Mouse (Mus musculus): ENCODE results near the gene Inhbb.

The Inhbb gene

DNA sequence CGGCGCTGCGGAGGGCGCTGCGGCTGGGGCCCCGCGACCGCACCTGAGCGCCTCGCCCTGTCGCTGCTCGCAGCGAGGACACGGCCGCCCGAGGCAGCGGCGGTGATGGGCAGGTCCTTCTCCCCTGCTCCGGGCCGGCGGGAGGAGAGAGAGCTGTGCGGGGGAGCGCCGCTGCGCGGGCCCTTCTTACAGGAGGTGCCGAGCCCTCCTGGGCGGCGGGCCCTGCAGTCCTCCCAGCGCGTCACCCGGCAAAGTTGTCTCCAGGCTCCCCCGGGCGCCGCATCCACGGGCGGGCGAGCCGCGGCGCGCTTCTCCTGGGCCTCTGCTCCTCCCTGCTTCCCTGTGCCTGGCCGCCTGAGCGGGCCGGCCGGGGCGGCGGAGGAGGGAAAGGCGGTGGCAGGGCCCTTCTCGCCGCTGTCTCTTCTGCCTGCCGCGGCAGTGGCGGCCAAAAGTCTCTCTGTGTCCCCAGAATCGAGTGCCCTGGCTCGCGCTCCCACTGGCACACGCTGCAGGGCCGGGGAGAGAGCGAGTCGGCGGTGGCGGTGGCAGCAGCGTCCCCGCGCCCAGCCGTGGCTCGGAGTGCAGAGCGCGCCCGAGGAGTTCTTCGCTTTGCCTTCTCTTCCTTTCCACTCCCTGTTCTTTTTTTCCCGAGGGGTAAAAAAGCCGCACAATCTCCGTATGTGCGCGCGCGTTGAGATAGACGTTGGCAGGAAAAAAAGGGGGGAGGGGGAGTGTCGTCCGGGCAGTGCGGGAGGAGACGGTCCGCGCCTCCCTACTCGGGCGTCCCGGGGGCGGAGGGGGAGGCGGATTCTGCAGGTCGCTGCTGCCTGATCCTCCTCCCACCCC lies at the start of gene Inhbb:
Gene Inhbb (minus strand): TSS at position 673 of the 846 bp plus-strand sequence.
- ATAC-seq (ENCODE audit: insufficient number of reproducible peaks, low FRiP score, low TSS enrichment) = 0 out of 2 replicates have a peak, but pooled peaks have one; percentile 31

GRCm38 (mm10) chr1:119463386-119463785 lies 41.3 kb upstream of the Inhbb start:
- ATAC-seq (ENCODE audit: insufficient number of reproducible peaks, low FRiP score, low TSS enrichment) = no peak

GRCm38 (mm10) chr1:119460062-119460461 lies 38.0 kb upstream of the Inhbb start:
- no peak for ATAC-seq (ENCODE audit: insufficient number of reproducible peaks, low FRiP score, low TSS enrichment)

GRCm38 (mm10) chr1:119457993-119458605 lies 36.1 kb upstream of the Inhbb start:
- ATAC-seq (ENCODE audit: insufficient number of reproducible peaks, low FRiP score, low TSS enrichment) = no peak

GRCm38 (mm10) chr1:119457528-119457855 lies 35.4 kb upstream of the Inhbb start:
- no peak for ATAC-seq (ENCODE audit: insufficient number of reproducible peaks, low FRiP score, low TSS enrichment)

GRCm38 (mm10) chr1:119456671-119457527 lies 34.9 kb upstream of the Inhbb start:
- ATAC-seq (ENCODE audit: insufficient number of reproducible peaks, low FRiP score, low TSS enrichment) = no peak

- no peak for ATAC-seq (ENCODE audit: insufficient number of reproducible peaks, low FRiP score, low TSS enrichment)
Measured at GRCm38 (mm10) chr1:119453731-119454130, 31.7 kb upstream of the Inhbb start.

GRCm38 (mm10) chr1:119451417-119451816 lies 29.4 kb upstream of the Inhbb start:
- ATAC-seq (ENCODE audit: insufficient number of reproducible peaks, low FRiP score, low TSS enrichment) = no peak

DNA sequence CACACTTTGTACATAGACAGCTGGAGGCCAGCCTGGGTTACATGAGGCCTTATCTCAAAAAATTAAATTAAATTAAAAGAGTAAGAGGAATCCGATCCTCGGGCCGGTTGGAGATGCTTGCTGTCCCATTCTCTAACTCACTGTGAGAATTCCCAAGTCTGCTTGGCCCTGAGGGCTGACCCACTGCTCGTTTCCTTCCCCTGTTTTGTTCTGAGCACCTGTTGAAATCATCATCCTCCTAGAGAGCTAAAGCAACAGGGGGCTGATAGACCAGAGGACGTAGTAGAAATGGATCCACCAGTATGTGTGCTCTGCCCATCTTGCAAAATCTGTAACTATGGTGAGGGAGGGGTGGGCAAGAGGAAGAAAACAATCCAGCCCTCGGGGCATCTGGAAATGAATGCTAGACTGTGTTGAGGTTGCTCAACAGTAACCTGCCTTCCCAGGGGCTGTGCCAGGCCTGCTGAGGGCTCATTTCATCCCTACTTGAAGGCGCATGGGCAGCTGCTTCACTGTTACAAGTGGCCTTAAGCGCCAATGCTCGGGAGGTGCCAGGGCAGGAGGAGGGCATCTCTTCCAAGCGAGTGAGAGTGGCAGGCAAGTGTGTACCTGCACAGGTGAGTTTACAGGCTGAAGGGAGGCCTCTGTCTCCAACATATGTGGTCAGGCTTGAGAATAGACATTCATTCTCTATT lies 28.8 kb upstream of the Inhbb start:
- ATAC-seq (ENCODE audit: insufficient number of reproducible peaks, low FRiP score, low TSS enrichment) = no peak

GRCm38 (mm10) chr1:119446753-119447283 lies 24.8 kb upstream of the Inhbb start:
- ATAC-seq (ENCODE audit: insufficient number of reproducible peaks, low FRiP score, low TSS enrichment) = no peak

DNA sequence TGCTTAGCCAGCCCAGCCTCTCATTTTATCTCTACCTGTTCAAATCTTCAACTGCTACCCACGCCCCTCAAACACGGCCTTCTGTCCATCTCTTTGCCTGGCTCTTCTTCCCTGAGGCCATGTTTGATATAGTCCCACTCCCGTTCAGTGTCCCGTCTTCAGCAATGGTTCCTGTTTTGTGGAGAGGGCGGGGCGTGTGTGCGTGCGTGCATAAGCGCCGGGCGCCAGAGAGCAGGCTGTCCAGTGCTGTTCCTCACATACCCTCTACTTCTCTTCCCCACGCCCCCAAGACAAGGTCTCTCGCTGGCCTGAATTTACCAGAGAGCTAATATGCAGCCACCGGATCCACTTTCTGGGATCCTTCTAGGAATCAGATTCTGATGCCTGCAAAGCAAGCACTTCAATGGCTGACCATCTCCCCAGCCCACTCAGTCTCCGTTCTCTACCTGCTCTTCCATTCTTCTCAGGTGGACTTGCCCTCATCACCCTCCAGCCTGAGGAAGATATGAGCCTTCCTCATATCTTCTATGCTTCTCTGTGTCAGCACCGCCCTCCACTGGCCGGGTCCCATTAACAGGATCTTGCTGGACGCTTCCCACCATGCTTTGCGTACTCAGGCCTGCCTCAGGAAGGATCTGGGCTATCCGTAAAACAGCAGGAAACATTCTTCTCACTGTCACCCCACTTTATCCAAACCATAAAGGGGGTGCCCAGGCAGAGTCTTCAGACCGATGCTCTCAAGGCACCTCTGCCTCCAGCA lies 21.7 kb upstream of the Inhbb start:
- ATAC-seq (ENCODE audit: insufficient number of reproducible peaks, low FRiP score, low TSS enrichment) = no peak

DNA sequence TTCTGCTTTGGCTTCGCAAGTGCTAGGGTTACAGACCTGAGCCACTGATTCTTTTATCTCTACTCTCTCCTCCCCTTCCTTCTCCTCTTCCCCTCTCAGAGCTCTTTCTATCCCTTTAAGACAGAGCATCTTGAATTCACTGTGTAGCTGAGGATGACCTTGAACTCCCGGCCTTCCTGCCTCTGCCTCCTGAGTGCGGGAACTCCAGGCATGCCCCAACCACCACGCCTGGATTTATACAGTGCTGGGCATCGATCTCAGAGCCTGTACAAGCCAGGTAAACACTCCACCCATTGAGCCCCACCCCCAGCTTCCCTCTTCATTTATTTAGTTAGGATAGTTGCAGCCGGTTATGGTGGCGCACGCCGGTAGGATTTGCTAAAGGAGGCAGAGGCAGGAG lies 20.9 kb upstream of the Inhbb start:
- ATAC-seq (ENCODE audit: insufficient number of reproducible peaks, low FRiP score, low TSS enrichment) = no peak

DNA sequence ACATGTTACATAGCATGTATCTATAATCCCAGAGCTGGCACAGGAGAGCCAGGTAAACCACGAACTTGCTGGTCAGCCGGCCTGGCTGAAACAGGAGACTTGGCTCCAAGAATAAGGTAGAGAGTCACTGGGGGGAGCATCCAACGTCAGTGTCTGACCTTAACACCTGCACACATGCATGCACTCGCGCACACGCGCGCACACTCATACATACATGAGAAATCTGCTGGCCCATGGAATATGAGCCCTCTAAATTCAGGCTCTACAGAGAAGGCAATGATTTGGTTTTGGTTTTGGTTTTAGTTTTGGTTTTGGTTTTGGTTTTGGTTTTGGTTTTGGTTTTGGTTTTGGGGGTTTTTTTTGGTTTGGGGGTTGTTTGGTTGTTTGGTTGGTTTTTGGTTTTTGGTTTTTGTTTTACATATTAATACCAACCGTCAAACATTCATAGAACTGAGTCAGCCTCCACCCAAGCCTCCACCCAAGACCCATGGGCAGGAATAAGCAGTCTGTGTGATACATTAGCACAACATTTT lies 16.1 kb upstream of the Inhbb start:
- ATAC-seq (ENCODE audit: insufficient number of reproducible peaks, low FRiP score, low TSS enrichment) = no peak

GRCm38 (mm10) chr1:119437401-119437800 lies 15.4 kb upstream of the Inhbb start:
- ATAC-seq (ENCODE audit: insufficient number of reproducible peaks, low FRiP score, low TSS enrichment) = no peak

DNA sequence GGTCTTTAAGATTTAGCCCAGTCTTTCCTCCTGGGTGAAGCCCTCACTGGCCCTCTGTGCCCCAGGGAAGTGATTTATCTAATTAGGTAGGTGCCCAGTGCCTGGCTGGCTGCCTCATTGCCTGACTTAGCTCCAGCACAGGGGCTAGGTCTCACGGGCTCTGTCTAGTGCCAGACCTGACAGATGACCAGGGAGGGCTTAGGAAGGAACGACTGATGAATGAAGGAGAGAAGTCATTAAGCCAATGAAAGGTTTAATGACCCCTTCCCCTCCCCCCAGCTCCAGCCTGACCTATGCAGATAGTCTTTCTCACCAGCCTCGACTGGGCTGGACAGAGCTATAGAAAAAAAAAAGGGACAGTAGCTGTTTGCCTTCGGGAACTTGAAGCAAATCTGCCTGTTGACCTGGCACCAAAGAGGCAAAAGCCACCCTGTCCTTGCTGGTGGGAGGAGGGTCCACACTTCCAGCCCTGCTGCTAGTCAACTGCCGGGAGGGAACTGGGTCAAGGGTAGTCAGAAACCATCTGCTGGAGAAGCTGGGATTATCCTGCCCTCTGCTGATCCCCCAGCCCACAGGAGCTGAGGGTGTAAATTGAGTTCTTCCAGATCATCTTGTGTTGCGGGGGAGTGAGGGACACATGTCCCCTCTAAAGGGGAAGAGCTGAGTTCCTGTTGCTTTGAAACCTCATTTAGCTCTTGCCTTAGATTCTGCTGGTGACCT lies 2.3 kb upstream of the Inhbb start:
- no peak for ATAC-seq (ENCODE audit: insufficient number of reproducible peaks, low FRiP score, low TSS enrichment)

GRCm38 (mm10) chr1:119423510-119423909 lies 1.5 kb upstream of the Inhbb start:
- no peak for ATAC-seq (ENCODE audit: insufficient number of reproducible peaks, low FRiP score, low TSS enrichment)

- ATAC-seq (ENCODE audit: insufficient number of reproducible peaks, low FRiP score, low TSS enrichment) = no peak
Measured at GRCm38 (mm10) chr1:119422460-119423015, 490 bp upstream of the Inhbb start.

GRCm38 (mm10) chr1:119420984-119421575 lies 968 bp downstream of the Inhbb start:
- ATAC-seq (ENCODE audit: insufficient number of reproducible peaks, low FRiP score, low TSS enrichment) = no peak
